Comparison of ENCODE assay signal across 9 mouse cellular contexts in genomic region chr6:91409448-91410167, GRCm38 (mm10). TPM values are rescaled to one million over a fixed set of nuclear protein-coding genes. Genes with fewer than 3 reads are reported as not detected.
A peak's percentile ranks its signal among the peaks of the same experiment; 100 is the strongest.
DNase-seq lines count a peak whose midpoint lies in the region; ATAC-seq and TF ChIP-seq lines count a peak whose summit lies in the region.
"Had no signal": no experiment of that assay in that cellular context is flagged by ENCODE, and none has a peak within 500 bp of the region (broad histone marks: within the 10 kb centered on the region; RNA-seq: fewer than 3 reads in every experiment).

No protein-coding gene starts in this region.

- no peak overlapping the region for H3K9ac ChIP-seq in lung, postnatal 0 days (replicated peaks; ENCODE audit: low read depth)
- H3K9ac ChIP-seq in kidney, embryonic 16.5 days (replicated peaks; ENCODE audit: low read length) = no peak overlapping the region
- H3K9ac ChIP-seq in midbrain, embryonic 14.5 days (replicated peaks; ENCODE audit: low read length) = peak overlapping the region; percentile 72

- H3K36me3 ChIP-seq in lung, postnatal 0 days (ENCODE audit: insufficient read depth, low read length) = no peaks in the 10 kb centered on the region
- peaks cover 42% of the 10 kb centered on the region for H3K36me3 ChIP-seq in forebrain, embryonic 10.5 days (replicated peaks)
- H3K36me3 ChIP-seq in kidney, embryonic 16.5 days (ENCODE audit: insufficient read depth, low read length) = no peaks in the 10 kb centered on the region
- H3K36me3 ChIP-seq in midbrain, embryonic 14.5 days (ENCODE audit: control insufficient read depth, insufficient read depth, low read length) = 0 out of 2 replicates have a peak, but pooled peaks cover 8% of the 10 kb centered on the region

- peak overlapping the region; percentile 45 for H3K4me3 ChIP-seq in lung, postnatal 0 days (ENCODE audit: low read depth, low read length)
- peak overlapping the region; percentile 78 for H3K4me3 ChIP-seq in forebrain, embryonic 10.5 days
- H3K4me3 ChIP-seq in kidney, embryonic 16.5 days (ENCODE audit: low read length) = peak overlapping the region; percentile 53
- H3K4me3 ChIP-seq in midbrain, embryonic 14.5 days (replicated peaks; ENCODE audit: low read depth, low read length) = peak overlapping the region; percentile 67

- 1% methylated on average over 34 of the region's 34 CpGs for WGBS in lung, postnatal 0 days
- WGBS in forebrain, embryonic 10.5 days = under 1% methylated on average over 34 of the region's 34 CpGs
- under 1% methylated on average over 34 of the region's 34 CpGs for WGBS in kidney, embryonic 16.5 days
- under 1% methylated on average over 34 of the region's 34 CpGs for WGBS in midbrain, embryonic 14.5 days

- 0 out of 2 replicates have a peak, but pooled peaks have one; percentile 27 for ATAC-seq in lung, postnatal 0 days
- peak; percentile 69 for ATAC-seq in kidney, embryonic 16.5 days (ENCODE audit: low FRiP score, low TSS enrichment)
- no peak; the same call in 1 of the 2 replicates for ATAC-seq in midbrain, embryonic 14.5 days (ENCODE audit: low FRiP score, low TSS enrichment)

- TF ChIP-seq EP300 in lung, postnatal 0 days (IDR thresholded peaks at IDR 0.05) = no peak

- no peaks in the 10 kb centered on the region for H3K9me3 ChIP-seq in lung, postnatal 0 days (ENCODE audit: low read length)
- no peaks in the 10 kb centered on the region for H3K9me3 ChIP-seq in forebrain, embryonic 10.5 days
- no peaks in the 10 kb centered on the region for H3K9me3 ChIP-seq in kidney, embryonic 16.5 days (ENCODE audit: low read length)
- H3K9me3 ChIP-seq in midbrain, embryonic 14.5 days (ENCODE audit: control insufficient read depth, low read length) = no peaks in the 10 kb centered on the region

- H3K4me2 ChIP-seq in lung, postnatal 0 days (replicated peaks; ENCODE audit: low read depth, low read length) = peak overlapping the region; percentile 79
- peak overlapping the region; percentile 95 for H3K4me2 ChIP-seq in kidney, embryonic 16.5 days (replicated peaks; ENCODE audit: low read depth, low read length)
- H3K4me2 ChIP-seq in midbrain, embryonic 14.5 days (ENCODE audit: low read length) = peak overlapping the region; percentile 98

- peaks cover 44% of the 10 kb centered on the region for H3K27me3 ChIP-seq in lung, postnatal 0 days (replicated peaks; ENCODE audit: insufficient read depth, low read length)
- peaks cover 82% of the 10 kb centered on the region for H3K27me3 ChIP-seq in forebrain, embryonic 10.5 days (ENCODE audit: poor library complexity, severe bottlenecking)
- H3K27me3 ChIP-seq in kidney, embryonic 16.5 days (ENCODE audit: insufficient read depth, low read length) = peaks cover 71% of the 10 kb centered on the region
- peaks cover 21% of the 10 kb centered on the region; the same call in 1 of the 2 replicates for H3K27me3 ChIP-seq in midbrain, embryonic 14.5 days (ENCODE audit: control insufficient read depth, insufficient read depth, low read length)

- H3K27ac ChIP-seq in lung, postnatal 0 days (ENCODE audit: low read length) = no peak overlapping the region
- H3K27ac ChIP-seq in forebrain, embryonic 10.5 days = peak overlapping the region; percentile 91
- H3K27ac ChIP-seq in kidney, embryonic 16.5 days (ENCODE audit: low read length) = no peak overlapping the region
- no peak overlapping the region for H3K27ac ChIP-seq in midbrain, embryonic 14.5 days (replicated peaks; ENCODE audit: low read depth, low read length)

- DNase-seq in lung, postnatal 0 days (ENCODE audit: low spot score) = peak; percentile 31
- DNase-seq in lung, postnatal 4 days = no peak
- peak; percentile 70 for DNase-seq in forebrain, embryonic 10.5 days (ENCODE audit: extremely low spot score, low spot score)
- peak; percentile 62 for DNase-seq in midbrain, embryonic 14.5 days
- no peak for DNase-seq in ovary, adult 18-20 months (ENCODE audit: low spot score)
- DNase-seq in spleen, postnatal 10 days (ENCODE audit: low spot score in 2 of 2) = no peak
- no peak for DNase-seq in gastrocnemius, postnatal 25 days

- no peak for TF ChIP-seq CTCF in lung, postnatal 0 days (IDR thresholded peaks at IDR 0.05)

- H3K4me1 ChIP-seq in lung, postnatal 0 days (ENCODE audit: insufficient read depth, low read depth, low read length) = peaks cover 4% of the 10 kb centered on the region; the same call in 1 of the 2 replicates
- H3K4me1 ChIP-seq in forebrain, embryonic 10.5 days = peaks cover 37% of the 10 kb centered on the region
- H3K4me1 ChIP-seq in kidney, embryonic 16.5 days (ENCODE audit: insufficient read depth, low read length) = peaks cover 20% of the 10 kb centered on the region
- H3K4me1 ChIP-seq in midbrain, embryonic 14.5 days (ENCODE audit: control insufficient read depth, insufficient read depth, low read length) = peaks cover 9% of the 10 kb centered on the region; the same call in 1 of the 2 replicates

RNA-seq across cellular contexts. Expression of gene Wnt7a, which starts 1.6 kb away (rescaled TPM):
- 7.8 and 8.9 TPM in 2 replicates for polyA plus RNA-seq in lung, postnatal 0 days (2015; fragmentation: Nextera tagmentation; extraction: Ambion mirVana)
- polyA plus RNA-seq in forebrain, embryonic 10.5 days (2016; fragmentation: Nextera tagmentation; extraction: Ambion mirVana) = 10.9 and 11.0 TPM in 2 replicates
- polyA plus RNA-seq in kidney, embryonic 16.5 days (2015; fragmentation: Nextera tagmentation; extraction: Ambion mirVana) = 0.14 and 0.44 TPM in 2 replicates
- polyA plus RNA-seq in midbrain, embryonic 14.5 days (2014; fragmentation: Nextera tagmentation; extraction: Ambion mirVana) = 9.5 and 11.3 TPM in 2 replicates
- not detected for total RNA-seq in gastrocnemius, postnatal 25 days (2021)
- total RNA-seq: adrenal gland, postnatal 36 days had no signal

Comparison
In these comparisons a context has a peak if more than half of its experiments do, and no peak if none do; other contexts are left out.
1. DNase-seq: peak in lung, postnatal 0 days (single experiment), forebrain, embryonic 10.5 days (single experiment) and midbrain, embryonic 14.5 days (single experiment); none in lung, postnatal 4 days (0 of 2), ovary, adult 18-20 months (single experiment), spleen, postnatal 10 days (0 of 2) and gastrocnemius, postnatal 25 days (single experiment).
2. Peak in every context shown above with its lines, with median percentiles within 50 percentile points of each other: H3K4me2 ChIP-seq and H3K4me3 ChIP-seq.